Mouse (Mus musculus) MEL (cell line): ENCODE data around the gene Gm10447. TPM values are rescaled to one million over a fixed set of nuclear protein-coding genes. Genes with fewer than 3 reads are reported as not detected.

Experiments used
- DNase-seq: peaks from one replicate; pipeline ENCODE4 v3.0.0; 2011; ENCODE audit warnings: low read depth, low spot score
- H3K27ac ChIP-seq: 2 replicates; pipeline ENCODE4 v1.5.1; 2012; ENCODE audit warnings: low read depth, mild to moderate bottlenecking, control low read depth, low read length, moderate library complexity; ENCODE audit not compliant: control insufficient read depth
- H3K27me3 ChIP-seq, 2 experiments: fragments of 150-350 bp in 1 of 2; sonication (generic) in 1 of 2; 2 replicates each; pipeline ENCODE4 v1.6.1; 2012; ENCODE audit warnings: low read length in 2 of 2, mild to moderate bottlenecking in 2 of 2, improper control_type of control experiment in 1 of 2, moderate library complexity in 1 of 2; ENCODE audit not compliant: insufficient read depth in 2 of 2, control insufficient read depth in 1 of 2
- H3K36me3 ChIP-seq, 2 experiments: 2 replicates each; pipeline ENCODE4 v1.6.1; 2012 to 2014; ENCODE audit warnings: low read length in 2 of 2, improper control_type of control experiment in 1 of 2, inconsistent platforms in 1 of 2, mild to moderate bottlenecking in 1 of 2; ENCODE audit not compliant: insufficient read depth in 2 of 2, control insufficient read depth in 1 of 2
- H3K4me1 ChIP-seq, 2 experiments: fragments of 150-350 bp in 1 of 2; sonication (generic) in 1 of 2; 2 replicates each; pipeline ENCODE4 v1.6.1; 2012; ENCODE audit warnings: low read length in 2 of 2, improper control_type of control experiment in 1 of 2, mild to moderate bottlenecking in 1 of 2; ENCODE audit not compliant: insufficient read depth in 2 of 2, control insufficient read depth in 1 of 2
- H3K4me3 ChIP-seq, 2 experiments: fragments of 150-350 bp in 1 of 2; sonication (generic) in 1 of 2; 2 replicates each; pipeline ENCODE4 v1.5.1; 2012; ENCODE audit warnings: low read depth in 2 of 2, low read length in 2 of 2, mild to moderate bottlenecking in 2 of 2, moderate library complexity in 2 of 2, control low read depth in 1 of 2, improper control_type of control experiment in 1 of 2; ENCODE audit not compliant: control insufficient read depth in 1 of 2, insufficient read depth in 1 of 2
- H3K79me2 ChIP-seq: 2 replicates; pipeline ENCODE4 v1.6.1; 2012; ENCODE audit warnings: mild to moderate bottlenecking, low read length, moderate library complexity; ENCODE audit not compliant: control insufficient read depth, poor library complexity, insufficient read depth
- H3K9ac ChIP-seq: 2 replicates; pipeline ENCODE4 v1.6.1; 2012; ENCODE audit warnings: low read depth, mild to moderate bottlenecking, control low read depth, low read length, moderate library complexity; ENCODE audit not compliant: control insufficient read depth, poor library complexity, severe bottlenecking
- H3K9me3 ChIP-seq: fragments of 150-350 bp; sonication (generic); replicated peaks from 2 replicates; pipeline ENCODE4 v1.6.1; 2012; ENCODE audit warnings: mild to moderate bottlenecking, low read length, improper control_type of control experiment, moderate library complexity; ENCODE audit not compliant: insufficient read depth
- BHLHE40 ChIP-seq: IDR thresholded peaks from 2 replicates; pipeline ENCODE4 v1.6.1; 2012; ENCODE audit warnings: low read depth, mild to moderate bottlenecking, inconsistent platforms, low read length, improper control_type of control experiment, borderline replicate concordance
- CHD2 ChIP-seq: IDR thresholded peaks from 2 replicates; pipeline ENCODE4 v1.6.1; 2011; ENCODE audit warnings: low read length, improper control_type of control experiment
- E2F4 ChIP-seq: IDR thresholded peaks from 2 replicates; pipeline ENCODE4 v1.6.1; 2011; ENCODE audit warnings: low read depth, low read length, improper control_type of control experiment, borderline replicate concordance
- ELF1 ChIP-seq: IDR thresholded peaks from 2 replicates; pipeline ENCODE4 v1.6.1; 2014; ENCODE audit warnings: low read depth, mild to moderate bottlenecking, inconsistent platforms, low read length, improper control_type of control experiment, moderate library complexity
- EP300 ChIP-seq, 2 experiments: IDR thresholded peaks; 2 replicates each; pipeline ENCODE4 v1.6.1; 2011; ENCODE audit warnings: improper control_type of control experiment in 2 of 2, low read length in 2 of 2, low read depth in 1 of 2, mild to moderate bottlenecking in 1 of 2
- HCFC1 ChIP-seq: IDR thresholded peaks from 2 replicates; pipeline ENCODE4 v1.6.1; 2012; ENCODE audit warnings: low read depth, mild to moderate bottlenecking, inconsistent platforms, low read length, improper control_type of control experiment, moderate library complexity
- JUND ChIP-seq: IDR thresholded peaks from 2 replicates; pipeline ENCODE4 v1.6.1; 2011; ENCODE audit warnings: low read depth, mild to moderate bottlenecking, improper control_type of control experiment, low read length
- KAT2A ChIP-seq: conservative IDR thresholded peaks from 2 replicates; pipeline ENCODE4 v1.6.1; 2012; ENCODE audit warnings: low read depth, low read length, improper control_type of control experiment, inconsistent platforms
- MEF2A ChIP-seq: IDR thresholded peaks from 2 replicates; pipeline ENCODE4 v1.6.1; 2014; ENCODE audit warnings: low read depth, mild to moderate bottlenecking, inconsistent platforms, low read length, improper control_type of control experiment; ENCODE audit not compliant: poor library complexity, insufficient replicate concordance, severe bottlenecking; ENCODE audit errors: extremely low read depth
- POLR2A ChIP-seq, 2 experiments: IDR thresholded peaks; 2 replicates each; pipeline ENCODE4 v1.6.1; 2011 to 2012; ENCODE audit warnings: low read length in 2 of 2, mild to moderate bottlenecking in 2 of 2, control low read depth in 1 of 2, improper control_type of control experiment in 1 of 2, low read depth in 1 of 2, moderate library complexity in 1 of 2; ENCODE audit not compliant: control insufficient read depth in 1 of 2, insufficient read depth in 1 of 2, poor library complexity in 1 of 2
- POLR2AphosphoS2 ChIP-seq: IDR thresholded peaks from 2 replicates; pipeline ENCODE4 v1.6.1; 2011; ENCODE audit warnings: low read length, improper control_type of control experiment
- SMC3 ChIP-seq: IDR thresholded peaks from 2 replicates; pipeline ENCODE4 v1.6.1; 2011; ENCODE audit warnings: low read depth, low read length, improper control_type of control experiment
- TBP ChIP-seq: IDR thresholded peaks from 2 replicates; pipeline ENCODE4 v1.8.0; 2011; ENCODE audit warnings: low read depth, low read length, improper control_type of control experiment
- UBTF ChIP-seq: IDR thresholded peaks from 2 replicates; pipeline ENCODE4 v1.6.1; 2012; ENCODE audit warnings: low read depth, mild to moderate bottlenecking, inconsistent platforms, low read length, improper control_type of control experiment, moderate library complexity, borderline replicate concordance; ENCODE audit not compliant: insufficient read depth
- ZC3H11A ChIP-seq: IDR thresholded peaks from 2 replicates; pipeline ENCODE4 v1.6.1; 2012; ENCODE audit warnings: low read depth, mild to moderate bottlenecking, inconsistent platforms, low read length, improper control_type of control experiment
- ZMIZ1 ChIP-seq: IDR thresholded peaks from 2 replicates; pipeline ENCODE4 v1.6.1; 2012; ENCODE audit warnings: low read depth, mild to moderate bottlenecking, inconsistent platforms, low read length, improper control_type of control experiment, moderate library complexity
- ZNF384 ChIP-seq: IDR thresholded peaks from 2 replicates; pipeline ENCODE4 v1.6.1; 2012; ENCODE audit warnings: low read depth, mild to moderate bottlenecking, inconsistent platforms, low read length, improper control_type of control experiment
- polyA plus RNA-seq, 2 experiments: library from polyadenylated mRNA; stranded (reverse) in 1 of 2; unstranded in 1 of 2; fragments of >175 nt in 1 of 2; fragments of >200 nt in 1 of 2; gene quantifications; 2 replicates each; pipeline versions ENCODE4 v1.2.1 to v1.2.4; 2012; ENCODE audit warnings: low replicate concordance in 2 of 2, low read depth in 1 of 2; ENCODE audit not compliant: insufficient read length in 2 of 2, insufficient read depth in 1 of 2, missing spikeins in 1 of 2
- total RNA-seq: library from RNA; depleted of rRNA; stranded (reverse); fragments of 300-350 nt; gene quantifications from 2 replicates; pipeline ENCODE4 v1.2.3, GENCODE M21; 2012

The Gm10447 gene
- total and polyA plus RNA-seq, 3 experiments = not detected

GRCm38 (mm10) chr11:53425251-53425650, 31.7 kb downstream of the Gm10447 start:
- TF ChIP-seq KAT2A (no peak), POLR2A (IDR thresholded peaks at IDR 0.05; ENCODE audit: control insufficient read depth in 1 of 2, insufficient read depth in 1 of 2, low read depth in 1 of 2, low read length in 2 of 2, poor library complexity in 1 of 2) (no peak), SMC3 (no peak), MEF2A (no peak), UBTF (no peak), CHD2 (no peak), JUND (no peak), ZC3H11A (no peak), POLR2AphosphoS2 (no peak), ZNF384 (no peak), BHLHE40 (no peak), HCFC1 (no peak), EP300 (IDR thresholded peaks at IDR 0.05; ENCODE audit: low read depth in 1 of 2, low read length in 2 of 2) (no peak), TBP (no peak), ELF1 (no peak)
- Histone ChIP-seq H3K4me3 (no peak overlapping the region), H3K9me3 (no peaks in the 10 kb centered on the region), H3K27ac (no peak overlapping the region), H3K9ac (no peak overlapping the region), H3K27me3 (no peaks in the 10 kb centered on the region), H3K4me1 (peaks cover 0 to 7% of the 10 kb centered on the region in 2 experiments; a peak in 2 of 4 replicates), H3K36me3 (peaks cover 6 to 7% of the 10 kb centered on the region in 2 experiments), H3K79me2 (peaks cover 10% of the 10 kb centered on the region)
- no peak for DNase-seq

GRCm38 (mm10) chr11:53424826-53425225, 32.1 kb downstream of the Gm10447 start:
- no peaks in the 10 kb centered on the region for H3K27me3 ChIP-seq
- no peak for DNase-seq
- H3K9me3 ChIP-seq = no peaks in the 10 kb centered on the region
- no peak overlapping the region for H3K27ac ChIP-seq
- no peak for TF ChIP-seq EP300 (IDR thresholded peaks at IDR 0.05; ENCODE audit: low read depth in 1 of 2, low read length in 2 of 2)
- no peak for TF ChIP-seq ELF1
- no peak for TF ChIP-seq ZMIZ1
- no peak for TF ChIP-seq POLR2AphosphoS2
- no peak for TF ChIP-seq E2F4
- no peak for TF ChIP-seq BHLHE40
- H3K9ac ChIP-seq = no peak overlapping the region
- H3K36me3 ChIP-seq = peaks cover 6 to 7% of the 10 kb centered on the region in 2 experiments
- H3K4me1 ChIP-seq = peaks cover 0 to 7% of the 10 kb centered on the region in 2 experiments; a peak in 2 of 4 replicates
- H3K4me3 ChIP-seq = no peak overlapping the region
- H3K79me2 ChIP-seq = peaks cover 6% of the 10 kb centered on the region
